Mouse (Mus musculus) midbrain, embryonic 15.5 days (tissue): ENCODE results near the gene Cdc26. TPM values are rescaled to one million over a fixed set of nuclear protein-coding genes. Genes with fewer than 3 reads are reported as not detected.

Experiments used
- ATAC-seq: fragments of 200-750 bp; cut with Nextera tagmentation; replicated peaks from 2 replicates; pipeline ENCODE4 v1.8.0; 2017; ENCODE audit warnings: moderate TSS enrichment
- H3K27ac ChIP-seq: fragments of 300-500 bp; sonication (generic); 2 replicates; pipeline ENCODE4 v1.5.1; 2015; ENCODE audit warnings: mild to moderate bottlenecking, inconsistent platforms
- H3K27me3 ChIP-seq: fragments of 300-500 bp; sonication (generic); replicated peaks from 2 replicates; pipeline ENCODE4 v1.6.1; 2015; ENCODE audit warnings: inconsistent platforms
- H3K36me3 ChIP-seq: fragments of 300-500 bp; sonication (generic); replicated peaks from 2 replicates; pipeline ENCODE4 v1.6.1; 2015; ENCODE audit warnings: inconsistent platforms
- H3K4me1 ChIP-seq: fragments of 300-500 bp; sonication (generic); 2 replicates; pipeline ENCODE4 v1.6.1; 2015; ENCODE audit warnings: inconsistent platforms
- H3K4me2 ChIP-seq: fragments of 300-500 bp; sonication (generic); 2 replicates; pipeline ENCODE4 v1.6.1; 2015; ENCODE audit warnings: inconsistent platforms, mild to moderate bottlenecking, moderate library complexity
- H3K4me3 ChIP-seq: fragments of 300-500 bp; sonication (generic); 2 replicates; pipeline ENCODE4 v1.5.1; 2015; ENCODE audit warnings: mild to moderate bottlenecking, inconsistent platforms
- H3K9ac ChIP-seq: fragments of 300-500 bp; sonication (generic); 2 replicates; pipeline ENCODE4 v1.6.1; 2015; ENCODE audit warnings: mild to moderate bottlenecking, inconsistent platforms
- H3K9me3 ChIP-seq: fragments of 300-500 bp; sonication (generic); 2 replicates; pipeline ENCODE4 v1.6.1; 2016; ENCODE audit warnings: inconsistent platforms
- WGBS: fragments of 180-500 bp; shearing (Covaris S2); methylation state at CpG from one replicate; pipeline ENCODE4 v1.1.7; 2015; ENCODE audit warnings: mixed read lengths; 5-methylcytosine and 5-hydroxymethylcytosine counted together
- polyA plus RNA-seq: library from polyadenylated mRNA; unstranded; fragments of >200 nt; fragmentation: Nextera tagmentation; extraction: Ambion mirVana; gene quantifications from 2 replicates; pipeline ENCODE4 v1.2.1, GENCODE M21; 2015

Gene Cdc26
- polyA plus RNA-seq, 1 experiment from 2014 or later = 76.5 TPM

- Histone ChIP-seq H3K4me2 (no peak overlapping the region), H3K4me1 (no peaks in the 10 kb centered on the region), H3K9ac (no peak overlapping the region), H3K9me3 (no peaks in the 10 kb centered on the region), H3K27me3 (no peaks in the 10 kb centered on the region), H3K4me3 (no peak overlapping the region), H3K27ac (no peak overlapping the region), H3K36me3 (no peaks in the 10 kb centered on the region)
- WGBS = 6% methylated on average over 1 of the region's 1 CpGs
- ATAC-seq = no peak
Observed at GRCm38 (mm10) chr4:62372410-62372809, 36.0 kb downstream of the Cdc26 start.

GRCm38 (mm10) chr4:62369091-62369490, 39.4 kb downstream of the Cdc26 start:
- H3K9me3 ChIP-seq = no peaks in the 10 kb centered on the region
- no peak overlapping the region for H3K4me3 ChIP-seq
- no peaks in the 10 kb centered on the region for H3K27me3 ChIP-seq
- H3K27ac ChIP-seq = no peak overlapping the region
- H3K36me3 ChIP-seq = no peaks in the 10 kb centered on the region
- WGBS = 85% methylated on average over 3 of the region's 3 CpGs
- H3K9ac ChIP-seq = no peak overlapping the region
- ATAC-seq = no peak
- H3K4me2 ChIP-seq = no peak overlapping the region
- H3K4me1 ChIP-seq = no peaks in the 10 kb centered on the region

- WGBS = 93% methylated on average over 6 of the region's 6 CpGs
- no peaks in the 10 kb centered on the region for H3K36me3 ChIP-seq
- ATAC-seq = no peak
Observed at GRCm38 (mm10) chr4:62367586-62367985, 40.9 kb downstream of the Cdc26 start.

GRCm38 (mm10) chr4:62366291-62366690, 42.2 kb downstream of the Cdc26 start:
- 82% methylated on average over 4 of the region's 4 CpGs for WGBS
- no peak overlapping the region for H3K9ac ChIP-seq

More at GRCm38 (mm10) chr4:62367586-62367985, 40.9 kb downstream of the Cdc26 start:
- Histone ChIP-seq H3K9me3 (no peaks in the 10 kb centered on the region), H3K4me3 (no peak overlapping the region), H3K27ac (no peak overlapping the region), H3K4me2 (no peak overlapping the region), H3K27me3 (no peaks in the 10 kb centered on the region), H3K4me1 (no peaks in the 10 kb centered on the region), H3K9ac (no peak overlapping the region)

GRCm38 (mm10) chr4:62364299-62364698, 44.1 kb downstream of the Cdc26 start:
- H3K4me3 ChIP-seq = no peak overlapping the region
- peaks cover 18% of the 10 kb centered on the region for H3K4me1 ChIP-seq
- H3K27ac ChIP-seq = no peak overlapping the region
- H3K9me3 ChIP-seq = no peaks in the 10 kb centered on the region
- ATAC-seq = no peak
- WGBS = 92% methylated on average over 8 of the region's 8 CpGs
- H3K9ac ChIP-seq = no peak overlapping the region
- no peaks in the 10 kb centered on the region for H3K27me3 ChIP-seq
- no peak overlapping the region for H3K4me2 ChIP-seq
- no peaks in the 10 kb centered on the region for H3K36me3 ChIP-seq

More at GRCm38 (mm10) chr4:62366291-62366690, 42.2 kb downstream of the Cdc26 start:
- H3K4me3 ChIP-seq = no peak overlapping the region
- H3K36me3 ChIP-seq = no peaks in the 10 kb centered on the region
- no peaks in the 10 kb centered on the region for H3K27me3 ChIP-seq
- H3K27ac ChIP-seq = no peak overlapping the region
- H3K9me3 ChIP-seq = no peaks in the 10 kb centered on the region
- peaks cover 11% of the 10 kb centered on the region for H3K4me1 ChIP-seq
- no peak overlapping the region for H3K4me2 ChIP-seq
- no peak for ATAC-seq

GRCm38 (mm10) chr4:62362437-62362836, 46.0 kb downstream of the Cdc26 start:
- H3K9ac ChIP-seq = no peak overlapping the region
- peaks cover 27% of the 10 kb centered on the region for H3K4me1 ChIP-seq
- H3K4me2 ChIP-seq = no peak overlapping the region
- H3K36me3 ChIP-seq = no peaks in the 10 kb centered on the region
- H3K4me3 ChIP-seq = no peak overlapping the region
- 88% methylated on average over 2 of the region's 2 CpGs for WGBS
- ATAC-seq = no peak
- no peak overlapping the region for H3K27ac ChIP-seq
- no peaks in the 10 kb centered on the region for H3K9me3 ChIP-seq
- H3K27me3 ChIP-seq = no peaks in the 10 kb centered on the region

GRCm38 (mm10) chr4:62361997-62362396, 46.4 kb downstream of the Cdc26 start:
- Histone ChIP-seq H3K27me3 (no peaks in the 10 kb centered on the region), H3K4me3 (peak overlapping the region; percentile 79), H3K27ac (no peak overlapping the region)

GRCm38 (mm10) chr4:62361571-62361970, 46.9 kb downstream of the Cdc26 start:
- 45% methylated on average over 6 of the region's 6 CpGs for WGBS
- no peak overlapping the region for H3K27ac ChIP-seq
- no peaks in the 10 kb centered on the region for H3K27me3 ChIP-seq
- H3K9ac ChIP-seq = 0 out of 2 replicates have a peak overlapping the region, but pooled peaks have one; percentile 68
- no peaks in the 10 kb centered on the region for H3K9me3 ChIP-seq
- H3K36me3 ChIP-seq = no peaks in the 10 kb centered on the region
- ATAC-seq = no peak
- peaks cover 27% of the 10 kb centered on the region for H3K4me1 ChIP-seq
- H3K4me2 ChIP-seq = peak overlapping the region; percentile 77
- H3K4me3 ChIP-seq = peak overlapping the region; percentile 79

More at GRCm38 (mm10) chr4:62361997-62362396, 46.4 kb downstream of the Cdc26 start:
- WGBS = 83% methylated on average over 1 of the region's 1 CpGs
- H3K4me1 ChIP-seq = peaks cover 27% of the 10 kb centered on the region
- no peak overlapping the region for H3K9ac ChIP-seq
- H3K36me3 ChIP-seq = no peaks in the 10 kb centered on the region
- peak overlapping the region; percentile 77 for H3K4me2 ChIP-seq
- ATAC-seq = no peak
- H3K9me3 ChIP-seq = no peaks in the 10 kb centered on the region

- Histone ChIP-seq H3K9ac (peak overlapping the region; percentile 68), H3K4me2 (peak overlapping the region; percentile 77), H3K27ac (peak overlapping the region; percentile 84), H3K36me3 (no peaks in the 10 kb centered on the region), H3K4me3 (peak overlapping the region; percentile 79), H3K27me3 (no peaks in the 10 kb centered on the region), H3K4me1 (peaks cover 27% of the 10 kb centered on the region), H3K9me3 (no peaks in the 10 kb centered on the region)
- ATAC-seq = peak; percentile 15
- under 1% methylated on average over 22 of the region's 22 CpGs for WGBS
Observed at GRCm38 (mm10) chr4:62360805-62361455, 47.5 kb downstream of the Cdc26 start.

- Histone ChIP-seq H3K4me3 (peak within 1 kb of the TSS; percentile 79), H3K4me2 (peak within 1 kb of the TSS; percentile 77), H3K36me3 (no peaks in the 10 kb centered on the region), H3K9me3 (no peaks in the 10 kb centered on the region), H3K27ac (peak within 1 kb of the TSS; percentile 84), H3K9ac (peak within 1 kb of the TSS; percentile 83), H3K4me1 (peaks cover 27% of the 10 kb centered on the region), H3K27me3 (no peaks in the 10 kb centered on the region)
- WGBS = under 1% methylated on average over 51 of the region's 51 CpGs
- ATAC-seq = peak; percentile 100
Observed at GRCm38 (mm10) chr4:62360088-62360804, 48.2 kb downstream of the Cdc26 start, which contains the start of the genes Fkbp15 and Slc31a1. Gene Fkbp15, minus strand, starts transcription at chr4:62360548. Gene Slc31a1, plus strand, starts transcription at chr4:62360727.

- peak overlapping the region; percentile 84; the same call in 1 of the 2 replicates for H3K27ac ChIP-seq
Observed at GRCm38 (mm10) chr4:62359256-62359775, 49.1 kb downstream of the Cdc26 start.

GRCm38 (mm10) chr4:62357631-62358148, 50.8 kb downstream of the Cdc26 start:
- Histone ChIP-seq H3K27me3 (no peaks in the 10 kb centered on the region), H3K9me3 (no peaks in the 10 kb centered on the region), H3K36me3 (no peaks in the 10 kb centered on the region), H3K27ac (no peak overlapping the region), H3K9ac (no peak overlapping the region), H3K4me3 (no peak overlapping the region), H3K4me2 (no peak overlapping the region), H3K4me1 (peaks cover 27% of the 10 kb centered on the region)
- WGBS = 89% methylated on average over 1 of the region's 1 CpGs
- no peak for ATAC-seq

More at GRCm38 (mm10) chr4:62359256-62359775, 49.1 kb downstream of the Cdc26 start:
- Histone ChIP-seq H3K4me2 (peak overlapping the region; percentile 59), H3K9me3 (no peaks in the 10 kb centered on the region), H3K27me3 (no peaks in the 10 kb centered on the region), H3K4me3 (peak overlapping the region; percentile 79), H3K4me1 (peaks cover 27% of the 10 kb centered on the region), H3K9ac (peak overlapping the region; percentile 83), H3K36me3 (no peaks in the 10 kb centered on the region)
- no peak for ATAC-seq
- 40% methylated on average over 7 of the region's 7 CpGs for WGBS
